Mouse (Mus musculus): Measurements from ENCODE around the gene Stx18. TPM values are rescaled to one million over a fixed set of nuclear protein-coding genes. Genes with fewer than 3 reads are reported as not detected.

Stx18 gene
- polyA plus RNA-seq, 1 experiment from 2014 or later: 71.4 TPM

DNA sequence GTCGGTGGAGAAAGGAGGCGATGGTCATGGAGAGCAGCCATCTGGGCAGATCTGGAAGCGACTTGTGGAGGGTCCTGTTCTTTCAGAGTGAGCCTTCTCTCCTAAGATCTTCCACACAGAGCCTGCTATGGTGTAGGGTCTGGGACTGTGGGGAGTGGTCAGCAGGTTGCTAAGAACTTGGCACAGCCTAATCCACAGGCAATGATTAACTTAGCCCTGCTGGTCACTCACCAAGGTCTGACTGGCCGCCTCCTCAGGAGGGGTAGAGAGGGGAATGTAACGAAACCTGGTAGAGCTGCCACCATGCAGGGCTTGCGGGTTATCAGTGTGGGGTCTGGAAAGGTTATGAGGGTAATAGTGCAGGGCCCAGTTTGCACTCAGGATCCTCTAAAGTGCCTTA, 102.4 kb downstream of the Stx18 start:
- no peak for DNase-seq (ENCODE audit: low spot score)
- WGBS: 90% methylated on average over 6 of the region's 6 CpGs
- Histone ChIP-seq H3K27me3 (ENCODE audit: control insufficient read depth, insufficient read depth, low read length) (no peaks in the 10 kb centered on the region), H3K9ac (replicated peaks; ENCODE audit: low read length) (no peak overlapping the region), H3K9me3 (replicated peaks; ENCODE audit: control insufficient read depth, low read length) (no peaks in the 10 kb centered on the region), H3K4me2 (ENCODE audit: low read depth, low read length) (no peak overlapping the region), H3K36me3 (replicated peaks; ENCODE audit: control insufficient read depth, insufficient read depth, low read depth, low read length) (peaks cover 8% of the 10 kb centered on the region), H3K4me3 (ENCODE audit: low read depth, low read length) (no peak overlapping the region), H3K27ac (replicated peaks; ENCODE audit: low read depth, low read length) (no peak overlapping the region), H3K4me1 (ENCODE audit: control insufficient read depth, insufficient read depth, low read length) (no peaks in the 10 kb centered on the region)
- no peak for ATAC-seq (replicated peaks; ENCODE audit: insufficient number of reproducible peaks, low FRiP score, low TSS enrichment, low read depth)

DNA sequence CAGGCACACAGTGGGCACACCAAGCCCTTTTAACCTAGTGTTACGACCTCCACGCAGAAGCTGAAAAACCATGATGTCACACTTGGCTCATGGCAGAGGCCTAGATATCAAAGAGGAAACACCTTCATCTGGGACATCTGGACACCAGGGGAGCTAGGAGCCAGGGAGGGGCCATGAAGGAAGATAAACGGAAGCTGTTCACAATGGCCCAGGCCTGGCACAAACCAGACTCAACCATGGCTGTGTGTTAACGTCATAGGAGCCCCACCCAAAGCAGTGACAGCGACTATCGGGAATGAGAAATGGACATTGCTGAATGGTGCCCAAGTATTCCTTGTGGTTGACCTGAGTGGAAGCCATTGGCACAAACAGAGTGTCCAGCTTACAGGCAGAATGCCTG, 108.0 kb downstream of the Stx18 start:
- Histone ChIP-seq H3K9ac (replicated peaks; ENCODE audit: low read length) (no peak overlapping the region), H3K27me3 (ENCODE audit: control insufficient read depth, insufficient read depth, low read length) (no peaks in the 10 kb centered on the region), H3K4me3 (ENCODE audit: low read depth, low read length) (no peak overlapping the region), H3K4me1 (ENCODE audit: control insufficient read depth, insufficient read depth, low read length) (no peaks in the 10 kb centered on the region), H3K27ac (replicated peaks; ENCODE audit: low read depth, low read length) (no peak overlapping the region), H3K36me3 (replicated peaks; ENCODE audit: control insufficient read depth, insufficient read depth, low read depth, low read length) (peaks cover 18% of the 10 kb centered on the region), H3K9me3 (replicated peaks; ENCODE audit: control insufficient read depth, low read length) (no peaks in the 10 kb centered on the region), H3K4me2 (ENCODE audit: low read depth, low read length) (no peak overlapping the region)
- WGBS: 86% methylated on average over 6 of the region's 6 CpGs
- ATAC-seq (replicated peaks; ENCODE audit: insufficient number of reproducible peaks, low FRiP score, low TSS enrichment, low read depth) (no peak), DNase-seq (ENCODE audit: low spot score) (no peak)

DNA sequence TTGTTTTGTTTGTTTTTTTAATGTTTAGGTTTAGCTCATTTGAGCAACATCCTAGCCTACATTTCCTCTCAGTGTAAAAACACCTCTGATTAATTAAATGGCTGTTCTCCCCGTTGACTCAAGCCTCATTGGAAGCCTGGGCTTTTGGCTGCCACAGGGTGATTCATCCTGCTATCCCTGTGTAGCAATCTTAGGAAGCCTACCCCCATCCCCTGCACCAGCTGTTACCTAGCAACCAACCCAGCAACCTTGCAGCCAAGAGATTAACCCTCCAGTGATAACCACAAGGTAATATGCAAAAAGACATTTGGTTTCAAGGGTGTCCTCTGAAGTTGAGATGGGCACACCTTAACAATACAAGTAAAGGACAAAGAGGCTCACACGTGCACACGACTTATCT, 112.7 kb downstream of the Stx18 start:
- Histone ChIP-seq H3K9me3 (replicated peaks; ENCODE audit: control insufficient read depth, low read length) (no peaks in the 10 kb centered on the region), H3K27ac (replicated peaks; ENCODE audit: low read depth, low read length) (no peak overlapping the region)

DNA sequence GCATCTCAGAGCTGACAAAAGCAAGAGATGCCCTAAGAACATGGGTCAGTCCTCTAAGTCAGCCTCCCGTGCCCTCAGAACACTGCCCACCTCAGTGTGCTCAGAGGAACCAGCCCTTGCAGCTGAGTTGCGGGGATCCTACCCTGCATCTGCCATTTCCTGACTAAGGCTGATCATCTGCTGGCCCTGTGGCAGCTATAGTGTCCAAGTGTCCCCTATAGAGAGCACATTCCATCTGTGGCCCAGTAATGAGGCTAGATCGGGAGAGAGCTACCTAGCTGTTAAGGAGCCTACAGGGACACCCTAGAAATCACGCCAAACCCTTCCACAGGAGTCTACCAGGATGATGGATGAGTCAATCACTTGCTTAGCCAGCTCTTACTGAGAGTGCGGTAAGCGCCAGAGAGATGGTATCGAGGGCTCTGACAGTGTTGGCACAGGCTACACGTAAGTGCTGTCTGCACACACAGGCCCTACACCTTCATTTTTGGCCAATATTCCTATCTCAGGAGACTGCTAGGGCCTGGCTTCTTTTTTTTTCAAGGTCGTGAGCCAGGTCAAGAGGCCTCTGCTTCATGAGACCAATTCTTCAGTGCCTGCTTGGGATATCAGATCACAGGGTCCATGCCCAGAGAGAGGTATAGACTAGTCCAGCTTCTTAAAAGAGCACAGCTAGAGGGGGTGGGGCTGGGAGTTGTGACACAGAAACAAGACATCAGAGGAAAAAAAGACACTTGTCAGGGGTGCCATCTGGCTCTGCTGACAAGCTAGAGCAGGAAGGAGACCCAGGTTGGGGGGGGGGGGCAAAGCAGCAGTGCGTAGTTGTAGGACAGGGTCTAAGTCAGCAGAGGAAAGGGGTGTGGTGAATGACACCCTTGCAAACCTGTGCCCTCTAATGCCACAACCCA, 113.9 kb downstream of the Stx18 start:
- Histone ChIP-seq H3K4me2 (ENCODE audit: low read depth, low read length) (no peak overlapping the region), H3K36me3 (replicated peaks; ENCODE audit: control insufficient read depth, insufficient read depth, low read depth, low read length) (peaks cover 41% of the 10 kb centered on the region), H3K9me3 (replicated peaks; ENCODE audit: control insufficient read depth, low read length) (no peaks in the 10 kb centered on the region)

More for the DNA sequence above, 112.7 kb downstream of the Stx18 start:
- no peak overlapping the region for H3K4me3 ChIP-seq (ENCODE audit: low read depth, low read length)
- WGBS: 77% methylated on average over 3 of the region's 3 CpGs
- H3K9ac ChIP-seq (replicated peaks; ENCODE audit: low read length): no peak overlapping the region
- H3K4me2 ChIP-seq (ENCODE audit: low read depth, low read length): no peak overlapping the region
- no peaks in the 10 kb centered on the region for H3K27me3 ChIP-seq (ENCODE audit: control insufficient read depth, insufficient read depth, low read length)
- DNase-seq (ENCODE audit: low spot score) (no peak), ATAC-seq (replicated peaks; ENCODE audit: insufficient number of reproducible peaks, low FRiP score, low TSS enrichment, low read depth) (no peak)
- H3K36me3 ChIP-seq (replicated peaks; ENCODE audit: control insufficient read depth, insufficient read depth, low read depth, low read length): peaks cover 35% of the 10 kb centered on the region
- H3K4me1 ChIP-seq (ENCODE audit: control insufficient read depth, insufficient read depth, low read length): no peaks in the 10 kb centered on the region

DNA sequence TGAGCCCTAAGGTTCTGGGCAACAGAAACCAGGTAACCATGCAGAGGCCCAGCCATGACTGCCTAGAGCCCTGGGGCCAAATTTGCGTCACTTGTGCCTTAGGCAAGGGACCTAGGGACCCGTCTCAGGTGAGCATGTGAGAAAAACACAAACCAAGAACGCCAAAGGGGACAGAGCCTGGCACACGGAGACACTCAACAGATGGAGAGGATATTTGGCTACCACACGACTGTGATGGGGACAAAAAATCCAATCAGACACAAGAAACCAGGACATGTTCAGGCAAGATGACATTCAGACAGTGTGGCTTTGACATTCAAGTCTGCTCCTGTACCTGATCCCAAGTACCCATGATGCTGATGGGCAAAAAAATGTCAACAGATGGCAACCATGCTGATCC, 115.1 kb downstream of the Stx18 start:
- WGBS: 87% methylated on average over 5 of the region's 5 CpGs
- H3K4me1 ChIP-seq (ENCODE audit: control insufficient read depth, insufficient read depth, low read length): no peaks in the 10 kb centered on the region; the same call in 1 of the 2 replicates
- no peak overlapping the region for H3K4me3 ChIP-seq (ENCODE audit: low read depth, low read length)
- H3K27ac ChIP-seq (replicated peaks; ENCODE audit: low read depth, low read length): no peak overlapping the region
- no peaks in the 10 kb centered on the region for H3K27me3 ChIP-seq (ENCODE audit: control insufficient read depth, insufficient read depth, low read length)
- H3K9me3 ChIP-seq (replicated peaks; ENCODE audit: control insufficient read depth, low read length): no peaks in the 10 kb centered on the region
- H3K36me3 ChIP-seq (replicated peaks; ENCODE audit: control insufficient read depth, insufficient read depth, low read depth, low read length): peaks cover 39% of the 10 kb centered on the region
- no peak for DNase-seq (ENCODE audit: low spot score)
- H3K4me2 ChIP-seq (ENCODE audit: low read depth, low read length): no peak overlapping the region
- ATAC-seq (replicated peaks; ENCODE audit: insufficient number of reproducible peaks, low FRiP score, low TSS enrichment, low read depth): no peak
- H3K9ac ChIP-seq (replicated peaks; ENCODE audit: low read length): no peak overlapping the region

More for the DNA sequence above, 113.9 kb downstream of the Stx18 start:
- ATAC-seq (replicated peaks; ENCODE audit: insufficient number of reproducible peaks, low FRiP score, low TSS enrichment, low read depth) (no peak), DNase-seq (ENCODE audit: low spot score) (no peak)
- no peaks in the 10 kb centered on the region for H3K27me3 ChIP-seq (ENCODE audit: control insufficient read depth, insufficient read depth, low read length)
- no peaks in the 10 kb centered on the region; the same call in 1 of the 2 replicates for H3K4me1 ChIP-seq (ENCODE audit: control insufficient read depth, insufficient read depth, low read length)
- H3K9ac ChIP-seq (replicated peaks; ENCODE audit: low read length): no peak overlapping the region
- H3K4me3 ChIP-seq (ENCODE audit: low read depth, low read length): no peak overlapping the region
- H3K27ac ChIP-seq (replicated peaks; ENCODE audit: low read depth, low read length): no peak overlapping the region
- 87% methylated on average over 9 of the region's 10 CpGs for WGBS

DNA sequence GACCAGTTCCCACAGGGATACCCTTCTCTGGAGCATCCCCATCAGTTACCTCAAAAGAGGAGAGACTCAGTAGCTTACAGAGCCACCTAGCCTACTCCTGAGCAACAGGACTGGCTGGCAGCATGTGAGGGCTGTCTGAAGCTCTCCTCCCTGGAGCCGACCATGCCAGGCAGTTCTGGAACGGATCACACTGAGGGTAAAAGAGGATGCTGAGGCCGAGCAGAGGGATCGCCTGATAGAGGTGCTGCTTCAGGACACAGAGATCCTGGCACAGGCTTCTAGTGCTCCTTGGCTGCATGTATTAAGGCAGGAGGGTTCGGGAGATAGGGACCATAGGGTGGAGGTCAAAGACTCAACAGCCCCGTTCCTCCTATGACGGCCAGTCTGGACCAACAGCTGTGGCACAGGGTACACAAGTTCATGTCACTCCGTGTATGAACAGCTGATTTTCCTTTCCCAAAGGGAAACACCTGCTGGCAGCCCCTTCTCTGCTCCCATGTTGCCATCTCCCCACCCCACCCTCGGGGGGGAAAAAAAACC, 119.0 kb downstream of the Stx18 start:
- Histone ChIP-seq H3K9ac (replicated peaks; ENCODE audit: low read length) (peak overlapping the region; percentile 96), H3K9me3 (replicated peaks; ENCODE audit: control insufficient read depth, low read length) (no peaks in the 10 kb centered on the region), H3K27me3 (ENCODE audit: control insufficient read depth, insufficient read depth, low read length) (peaks cover 4% of the 10 kb centered on the region; the same call in 1 of the 2 replicates), H3K27ac (replicated peaks; ENCODE audit: low read depth, low read length) (no peak overlapping the region), H3K4me3 (ENCODE audit: low read depth, low read length) (peak overlapping the region; percentile 87), H3K36me3 (replicated peaks; ENCODE audit: control insufficient read depth, insufficient read depth, low read depth, low read length) (peaks cover 26% of the 10 kb centered on the region), H3K4me2 (ENCODE audit: low read depth, low read length) (peak overlapping the region; percentile 84), H3K4me1 (ENCODE audit: control insufficient read depth, insufficient read depth, low read length) (no peaks in the 10 kb centered on the region; the same call in none of the 2 replicates)
- ATAC-seq (replicated peaks; ENCODE audit: insufficient number of reproducible peaks, low FRiP score, low TSS enrichment, low read depth): no peak
- 66% methylated on average over 9 of the region's 9 CpGs for WGBS
- no peak for DNase-seq (ENCODE audit: low spot score)

DNA sequence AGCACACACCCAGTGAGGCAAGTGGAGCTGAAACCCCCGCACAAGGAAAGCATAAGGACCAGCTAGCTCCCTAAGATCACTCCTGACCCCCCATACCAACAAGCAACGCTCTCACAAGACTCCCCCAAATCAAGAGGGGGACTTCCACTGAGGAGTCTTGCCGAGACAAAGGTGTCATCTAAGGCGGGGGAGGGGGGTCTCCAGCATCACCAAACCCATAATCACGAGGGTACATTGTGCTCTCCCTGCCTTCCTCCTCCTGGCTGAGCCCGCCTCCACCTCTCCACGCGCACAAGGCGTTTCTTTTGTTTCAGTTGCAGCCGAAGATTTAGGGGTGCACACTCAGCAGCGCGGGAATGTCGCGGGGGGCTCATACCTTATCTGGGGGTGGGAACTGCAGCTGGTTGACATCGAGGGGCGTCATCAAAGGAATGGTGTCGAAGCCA, 120.0 kb downstream of the Stx18 start:
- 0 out of 2 replicates have a peak, but pooled peaks have one; percentile 1 for ATAC-seq (replicated peaks; ENCODE audit: insufficient number of reproducible peaks, low FRiP score, low TSS enrichment, low read depth)
- H3K27me3 ChIP-seq (ENCODE audit: control insufficient read depth, insufficient read depth, low read length): peaks cover 4% of the 10 kb centered on the region; the same call in 1 of the 2 replicates

More for the DNA sequence above, 120.0 kb downstream of the Stx18 start:
- no peaks in the 10 kb centered on the region; the same call in none of the 2 replicates for H3K4me1 ChIP-seq (ENCODE audit: control insufficient read depth, insufficient read depth, low read length)
- peaks cover 23% of the 10 kb centered on the region for H3K36me3 ChIP-seq (replicated peaks; ENCODE audit: control insufficient read depth, insufficient read depth, low read depth, low read length)
- WGBS: 2% methylated on average over 17 of the region's 17 CpGs
- H3K4me3 ChIP-seq (ENCODE audit: low read depth, low read length): peak overlapping the region; percentile 87
- 0 out of 2 replicates have a peak overlapping the region, but pooled peaks have one; percentile 16 for H3K27ac ChIP-seq (replicated peaks; ENCODE audit: low read depth, low read length)
- no peaks in the 10 kb centered on the region for H3K9me3 ChIP-seq (replicated peaks; ENCODE audit: control insufficient read depth, low read length)
- peak overlapping the region; percentile 84 for H3K4me2 ChIP-seq (ENCODE audit: low read depth, low read length)
- peak; percentile 54 for DNase-seq (ENCODE audit: low spot score)
- H3K9ac ChIP-seq (replicated peaks; ENCODE audit: low read length): peak overlapping the region; percentile 96

All from embryonic facial prominence, embryonic 11.5 days (tissue).